8 mouse cellular contexts compared by ENCODE assay signal in the genomic region with DNA sequence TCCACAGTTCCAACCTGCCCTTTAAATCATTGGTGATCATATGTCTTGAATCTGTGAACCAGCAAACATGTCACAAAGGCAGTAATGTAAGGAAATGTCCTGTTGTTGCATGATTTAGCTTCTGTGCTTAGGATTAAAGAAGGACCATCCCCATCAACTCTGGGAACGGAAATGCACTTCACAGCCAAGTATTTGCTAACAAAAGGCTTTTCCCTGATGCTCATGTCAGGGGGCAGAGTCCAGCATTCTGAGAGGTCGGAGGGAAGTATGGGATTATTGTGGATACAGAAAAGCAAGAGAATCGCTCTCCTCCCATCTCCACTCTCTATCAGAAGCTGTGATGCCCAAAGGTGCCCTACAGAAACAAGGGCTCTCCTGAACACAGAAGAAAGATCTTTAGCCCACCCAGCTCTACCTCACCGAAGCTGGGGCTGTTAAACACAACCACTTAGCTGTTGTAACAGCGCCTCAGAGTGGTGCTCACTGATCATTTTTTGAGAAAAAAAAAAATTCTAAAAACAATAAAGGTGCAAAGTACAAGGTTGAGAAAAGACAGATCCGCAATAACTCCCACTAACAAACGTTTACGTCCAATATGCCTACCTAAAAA. TPM values are rescaled to one million over a fixed set of nuclear protein-coding genes. Genes with fewer than 3 reads are reported as not detected.
A peak's percentile ranks its signal among the peaks of the same experiment; 100 is the strongest.
DNase-seq lines count a peak whose midpoint lies in the region; ATAC-seq and TF ChIP-seq lines count a peak whose summit lies in the region.

No protein-coding gene starts in this region.

- no peak for TF ChIP-seq EP300 in MEL (IDR thresholded peaks at IDR 0.05; ENCODE audit: low read depth in 1 of 2, low read length in 2 of 2)

- no peaks in the 10 kb centered on the region for H3K36me3 ChIP-seq in MEL (ENCODE audit: control insufficient read depth in 1 of 2, insufficient read depth in 2 of 2, low read length in 2 of 2)
- no peaks in the 10 kb centered on the region for H3K36me3 ChIP-seq in hindbrain, embryonic 11.5 days (ENCODE audit: control insufficient read depth, insufficient read depth, low read length)
- H3K36me3 ChIP-seq in liver, embryonic 13.5 days, result no peaks in the 10 kb centered on the region

- DNase-seq in cerebellum, adult 2 months, result peak in 1 of 2 experiments; percentile 9
- DNase-seq in cerebellum, adult 11 months, result no peak
- DNase-seq in MEL (ENCODE audit: low read depth, low spot score), result peak; percentile 59
- peak; percentile 16 for DNase-seq in hindbrain, embryonic 11.5 days (ENCODE audit: low spot score)
- no peak for DNase-seq in liver, embryonic 13.5 days
- no peak for DNase-seq in urinary bladder, postnatal 25 days (ENCODE audit: low spot score)
- no peak for DNase-seq in layer of hippocampus, postnatal 36 days
- no peak for DNase-seq in cerebellum, adult 18-20 months

- 39% methylated on average over 8 of the region's 8 CpGs for WGBS in cerebellum, adult 2 months
- 68% methylated on average over 8 of the region's 8 CpGs for WGBS in hindbrain, embryonic 11.5 days
- WGBS in liver, embryonic 13.5 days (ENCODE audit: insufficient replicate concordance), result 51% methylated on average over 8 of the region's 8 CpGs

- H3K4me3 ChIP-seq in cerebellum, adult 2 months (replicated peaks; ENCODE audit: insufficient read depth, low read depth, low read length), result peak overlapping the region; percentile 83
- peak overlapping the region; percentile 89 to 92 for H3K4me3 ChIP-seq in MEL (ENCODE audit: control insufficient read depth in 1 of 2, insufficient read depth in 1 of 2, low read depth in 2 of 2, low read length in 2 of 2)
- H3K4me3 ChIP-seq in hindbrain, embryonic 11.5 days (ENCODE audit: low read depth, low read length), result peak overlapping the region; percentile 4; the same call in 1 of the 2 replicates
- H3K4me3 ChIP-seq in liver, embryonic 13.5 days (replicated peaks), result peak overlapping the region; percentile 77

- peaks cover 3% of the 10 kb centered on the region for H3K79me2 ChIP-seq in MEL (ENCODE audit: control insufficient read depth, insufficient read depth, low read length, poor library complexity)

- H3K27me3 ChIP-seq in cerebellum, adult 2 months (ENCODE audit: control insufficient read depth, insufficient read depth, low read length), result no peaks in the 10 kb centered on the region
- H3K27me3 ChIP-seq in MEL (ENCODE audit: control insufficient read depth in 1 of 2, insufficient read depth in 2 of 2, low read length in 2 of 2), result no peaks in the 10 kb centered on the region
- H3K27me3 ChIP-seq in hindbrain, embryonic 11.5 days (ENCODE audit: control insufficient read depth, insufficient read depth, low read length), result no peaks in the 10 kb centered on the region
- peaks cover 19% of the 10 kb centered on the region for H3K27me3 ChIP-seq in liver, embryonic 13.5 days

- peak overlapping the region; percentile 94 for H3K4me2 ChIP-seq in hindbrain, embryonic 11.5 days (replicated peaks; ENCODE audit: low read depth, low read length)
- peak overlapping the region; percentile 93 for H3K4me2 ChIP-seq in liver, embryonic 13.5 days

- H3K4me1 ChIP-seq in cerebellum, adult 2 months (ENCODE audit: control insufficient read depth, insufficient read depth, low read length), result peaks cover 8% of the 10 kb centered on the region; the same call in 1 of the 2 replicates
- peaks cover 0 to 5% of the 10 kb centered on the region in 2 experiments; a peak in 2 of 4 replicates for H3K4me1 ChIP-seq in MEL (ENCODE audit: control insufficient read depth in 1 of 2, insufficient read depth in 2 of 2, low read length in 2 of 2)
- H3K4me1 ChIP-seq in hindbrain, embryonic 11.5 days (replicated peaks; ENCODE audit: control insufficient read depth, insufficient read depth, low read length), result peaks cover 3% of the 10 kb centered on the region; the same call in 1 of the 2 replicates
- H3K4me1 ChIP-seq in liver, embryonic 13.5 days (replicated peaks), result peaks cover 30% of the 10 kb centered on the region

- no peaks in the 10 kb centered on the region for H3K9me3 ChIP-seq in MEL (replicated peaks; ENCODE audit: insufficient read depth, low read length)
- no peaks in the 10 kb centered on the region for H3K9me3 ChIP-seq in hindbrain, embryonic 11.5 days (ENCODE audit: control insufficient read depth, low read length)
- H3K9me3 ChIP-seq in liver, embryonic 13.5 days (replicated peaks), result no peaks in the 10 kb centered on the region

- no peak for TF ChIP-seq POLR2A in cerebellum, adult 2 months (IDR thresholded peaks at IDR 0.05; ENCODE audit: borderline replicate concordance, insufficient read depth, low read length)
- TF ChIP-seq POLR2A in MEL (IDR thresholded peaks at IDR 0.05; ENCODE audit: control insufficient read depth in 1 of 2, insufficient read depth in 1 of 2, low read depth in 1 of 2, low read length in 2 of 2, poor library complexity in 1 of 2), result no peak

- H3K9ac ChIP-seq in MEL (ENCODE audit: control insufficient read depth, low read depth, low read length, poor library complexity, severe bottlenecking), result peak overlapping the region; percentile 74
- H3K9ac ChIP-seq in hindbrain, embryonic 11.5 days (ENCODE audit: low read depth, low read length), result peak overlapping the region; percentile 8; the same call in 1 of the 2 replicates
- H3K9ac ChIP-seq in liver, embryonic 13.5 days, result peak overlapping the region; percentile 56

- no peak; the same call in 1 of the 2 replicates for TF ChIP-seq CTCF in cerebellum, adult 2 months (IDR thresholded peaks at IDR 0.05; ENCODE audit: borderline replicate concordance, insufficient read depth, low read depth, low read length)
- peak in 2 of 3 experiments; percentile 27 to 56; a peak in 4 of 6 replicates for TF ChIP-seq CTCF in MEL (IDR thresholded peaks at IDR 0.05 in 2 of 3, conservative IDR thresholded peaks at IDR 0.05 in 1 of 3; ENCODE audit: control insufficient read depth in 1 of 3, insufficient read depth in 1 of 3, low read depth in 2 of 3, low read length in 3 of 3, poor library complexity in 1 of 3, severe bottlenecking in 1 of 3)

- no peak for ATAC-seq in hindbrain, embryonic 11.5 days (ENCODE audit: low FRiP score)
- no peak for ATAC-seq in liver, embryonic 13.5 days (ENCODE audit: low read depth)

- no peak overlapping the region for H3K27ac ChIP-seq in cerebellum, adult 2 months (ENCODE audit: insufficient read depth, low read length)
- H3K27ac ChIP-seq in MEL (ENCODE audit: control insufficient read depth, low read depth, low read length), result no peak overlapping the region
- no peak overlapping the region for H3K27ac ChIP-seq in hindbrain, embryonic 11.5 days (ENCODE audit: low read depth, low read length)
- H3K27ac ChIP-seq in liver, embryonic 13.5 days, result no peak overlapping the region

- TF ChIP-seq RAD21 in MEL (IDR thresholded peaks at IDR 0.05; ENCODE audit: low read depth, low read length), result peak; percentile 59

TF ChIP-seq in MEL, 35 proteins besides CTCF, POLR2A, EP300 and RAD21:
- no peak for TF ChIP-seq MYC (IDR thresholded peaks at IDR 0.05; ENCODE audit: low read depth, low read length)
- no peak for TF ChIP-seq JUND (IDR thresholded peaks at IDR 0.05; ENCODE audit: low read depth, low read length)
- peak; percentile 84 for TF ChIP-seq ZNF384 (IDR thresholded peaks at IDR 0.05; ENCODE audit: low read depth, low read length)
- peak; percentile 53 for TF ChIP-seq SMC3 (IDR thresholded peaks at IDR 0.05; ENCODE audit: low read depth, low read length)
- peak; percentile 30; the same call in 1 of the 2 replicates for TF ChIP-seq ZC3H11A (IDR thresholded peaks at IDR 0.05; ENCODE audit: low read depth, low read length)
- TF ChIP-seq ZKSCAN1 (IDR thresholded peaks at IDR 0.05; ENCODE audit: low read depth, low read length), result no peak
- no peak for TF ChIP-seq NRF1 (IDR thresholded peaks at IDR 0.05; ENCODE audit: insufficient read depth, low read depth, low read length, poor library complexity, severe bottlenecking)

RNA-seq across cellular contexts. Expression of a gene that starts 1.2 kb away (rescaled TPM):
- polyA plus RNA-seq in cerebellum, adult 2 months (2012; rRNA removed), result 7.6 and 8.2 TPM in 2 replicates
- 10.0 and 12.6 TPM in 2 replicates for total RNA-seq in MEL (2012; rRNA removed)
- polyA plus RNA-seq in MEL (2012; ENCODE audit: insufficient read depth in 1 of 2, insufficient read length in 2 of 2, low read depth in 1 of 2, low replicate concordance in 2 of 2, missing spikeins in 1 of 2), result 1 to 10 TPM in 1 of 2 experiments, not detected in 1; 9.6 TPM
- polyA plus RNA-seq in hindbrain, embryonic 11.5 days (2014; fragmentation: Nextera tagmentation; extraction: Ambion mirVana), result 14.9 and 21.9 TPM in 2 replicates
- polyA plus RNA-seq in liver, embryonic 13.5 days (2015; fragmentation: Nextera tagmentation; extraction: Ambion mirVana), result 3.0 and 4.6 TPM in 2 replicates
- total RNA-seq in layer of hippocampus, postnatal 36 days (2021), result 10 to 100 TPM in 1 of 2 experiments, 1 to 10 TPM in 1; 9.5 to 10.1 TPM

RNA-seq across cellular contexts. Expression of a gene that starts 2.4 kb away (rescaled TPM):
- polyA plus RNA-seq in cerebellum, adult 2 months (2012; rRNA removed), result 15.0 and 17.4 TPM in 2 replicates
- 2.5 and 2.7 TPM in 2 replicates for total RNA-seq in MEL (2012; rRNA removed)
- 1 to 10 TPM in 1 of 2 experiments, not detected in 1; 3.9 TPM for polyA plus RNA-seq in MEL (2012; ENCODE audit: insufficient read depth in 1 of 2, insufficient read length in 2 of 2, low read depth in 1 of 2, low replicate concordance in 2 of 2, missing spikeins in 1 of 2)
- polyA plus RNA-seq in hindbrain, embryonic 11.5 days (2014; fragmentation: Nextera tagmentation; extraction: Ambion mirVana), result 44.2 and 47.8 TPM in 2 replicates
- 11.1 and 12.9 TPM in 2 replicates for polyA plus RNA-seq in liver, embryonic 13.5 days (2015; fragmentation: Nextera tagmentation; extraction: Ambion mirVana)
- total RNA-seq in layer of hippocampus, postnatal 36 days (2021), result 10 to 100 TPM in 1 of 2 experiments, 1 to 10 TPM in 1; 8.4 to 11.8 TPM

RNA-seq across cellular contexts. Expression of a gene that starts 27.5 kb away (rescaled TPM):
- 13.5 TPM in 2 replicates for polyA plus RNA-seq in cerebellum, adult 2 months (2012; rRNA removed)
- total RNA-seq in MEL (2012; rRNA removed), result not detected in 2 replicates
- not detected for polyA plus RNA-seq in MEL (2012; ENCODE audit: insufficient read depth in 1 of 2, insufficient read length in 2 of 2, low read depth in 1 of 2, low replicate concordance in 2 of 2, missing spikeins in 1 of 2)
- 5.7 and 6.8 TPM in 2 replicates for polyA plus RNA-seq in hindbrain, embryonic 11.5 days (2014; fragmentation: Nextera tagmentation; extraction: Ambion mirVana)
- polyA plus RNA-seq in liver, embryonic 13.5 days (2015; fragmentation: Nextera tagmentation; extraction: Ambion mirVana), result 0.63 and 0.73 TPM in 2 replicates
- 10 to 100 TPM; 18.9 to 19.5 TPM for total RNA-seq in layer of hippocampus, postnatal 36 days (2021)

Comparison
In these comparisons a context has a peak if more than half of its experiments do, and no peak if none do; other contexts are left out.
1. DNase-seq: peak in MEL (single experiment) and hindbrain, embryonic 11.5 days (single experiment); none in cerebellum, adult 11 months (single experiment), liver, embryonic 13.5 days (single experiment), urinary bladder, postnatal 25 days (single experiment), layer of hippocampus, postnatal 36 days (0 of 2) and cerebellum, adult 18-20 months (0 of 2).
2. H3K4me3 ChIP-seq: peak in every context shown above with its lines; median percentile 90 in MEL; 83 in cerebellum, adult 2 months; 77 in liver, embryonic 13.5 days; 4 in hindbrain, embryonic 11.5 days.
3. H3K9ac ChIP-seq: peak in every context shown above with its lines; median percentile 74 in MEL; 56 in liver, embryonic 13.5 days; 8 in hindbrain, embryonic 11.5 days.